Mouse (Mus musculus) kidney, postnatal 25 days (tissue): ENCODE measurements around the gene Pon2.
"Not testable (repeated sequence)": the region's sequence is repeated elsewhere in the genome, so short reads cannot be mapped to it uniquely, and the experiment has no call there.

Experiments
- DNase-seq, 2 experiments: peaks; one replicate each; pipeline ENCODE4 v3.0.0; 2021; ENCODE audit warnings: mixed read lengths in 2 of 2

Pon2 gene

GRCm38 (mm10) chr6:5298092-5298554 lies at the start of gene Pon2:
Pon2 (minus strand) TSS chr6:5298455.
- DNase-seq = peak; percentile 76 to 89

- DNase-seq = no peak
Observed at GRCm38 (mm10) chr6:5344255-5344654, 46.0 kb upstream of the Pon2 start.

- not testable (repeated sequence) for DNase-seq
Observed at GRCm38 (mm10) chr6:5339283-5339682, 41.0 kb upstream of the Pon2 start.

- DNase-seq = not testable (repeated sequence)
Observed at GRCm38 (mm10) chr6:5338781-5339180, 40.5 kb upstream of the Pon2 start.

GRCm38 (mm10) chr6:5336016-5336415 lies 37.8 kb upstream of the Pon2 start:
- DNase-seq = not testable (repeated sequence)

- DNase-seq = no peak
Observed at GRCm38 (mm10) chr6:5334021-5334420, 35.8 kb upstream of the Pon2 start.

- DNase-seq = no peak
Observed at GRCm38 (mm10) chr6:5332560-5333150, 34.4 kb upstream of the Pon2 start.

- DNase-seq = no peak
Observed at GRCm38 (mm10) chr6:5325122-5325521, 26.9 kb upstream of the Pon2 start.

- not testable (repeated sequence) for DNase-seq
Observed at GRCm38 (mm10) chr6:5324101-5324500, 25.8 kb upstream of the Pon2 start.

GRCm38 (mm10) chr6:5316630-5317029 lies 18.4 kb upstream of the Pon2 start:
- DNase-seq = no peak

GRCm38 (mm10) chr6:5315053-5315759 lies 17.0 kb upstream of the Pon2 start:
- no peak for DNase-seq

GRCm38 (mm10) chr6:5313951-5314590 lies 15.8 kb upstream of the Pon2 start:
- no peak for DNase-seq

GRCm38 (mm10) chr6:5310491-5310890 lies 12.2 kb upstream of the Pon2 start:
- DNase-seq = no peak

GRCm38 (mm10) chr6:5309595-5310197 lies 11.4 kb upstream of the Pon2 start:
- no peak for DNase-seq

- no peak for DNase-seq
Observed at GRCm38 (mm10) chr6:5305926-5306325, 7.7 kb upstream of the Pon2 start.

- DNase-seq = peak in 1 of 2 experiments; percentile 49
Observed at GRCm38 (mm10) chr6:5304956-5305355, 6.7 kb upstream of the Pon2 start.

- DNase-seq = no peak
Observed at GRCm38 (mm10) chr6:5300629-5301028, 2.4 kb upstream of the Pon2 start.

- no peak for DNase-seq
Observed at GRCm38 (mm10) chr6:5299561-5299960, 1.3 kb upstream of the Pon2 start.

GRCm38 (mm10) chr6:5297321-5298091 lies 749 bp downstream of the Pon2 start:
- peak; percentile 48 to 65 for DNase-seq

GRCm38 (mm10) chr6:5296067-5296466 lies 2.2 kb downstream of the Pon2 start:
- DNase-seq = no peak

- no peak for DNase-seq
Observed at GRCm38 (mm10) chr6:5294659-5295449, 3.4 kb downstream of the Pon2 start.

GRCm38 (mm10) chr6:5292841-5293240 lies 5.4 kb downstream of the Pon2 start:
- no peak for DNase-seq
